Mouse (Mus musculus) stomach, embryonic 15.5 days (tissue): ENCODE results near the gene Slc6a19. TPM values are rescaled to one million over a fixed set of nuclear protein-coding genes. Genes with fewer than 3 reads are reported as not detected.

Experiments
- ATAC-seq: fragments of 200-750 bp; cut with Nextera tagmentation; 2 replicates; pipeline ENCODE4 v1.8.0; 2017; ENCODE audit warnings: low read depth, moderate number of reproducible peaks, moderate TSS enrichment; ENCODE audit not compliant: insufficient read depth, low FRiP score
- H3K27ac ChIP-seq: fragments of 300-500 bp; sonication (generic); 2 replicates; pipeline ENCODE4 v1.5.1; 2015; ENCODE audit warnings: mild to moderate bottlenecking, inconsistent platforms
- H3K27me3 ChIP-seq: fragments of 300-500 bp; sonication (generic); replicated peaks from 2 replicates; pipeline ENCODE4 v1.6.1; 2015; ENCODE audit warnings: inconsistent platforms
- H3K36me3 ChIP-seq: fragments of 300-500 bp; sonication (generic); 2 replicates; pipeline ENCODE4 v1.6.1; 2015; ENCODE audit warnings: inconsistent platforms
- H3K4me1 ChIP-seq: fragments of 300-500 bp; sonication (generic); 2 replicates; pipeline ENCODE4 v1.6.1; 2015; ENCODE audit warnings: inconsistent platforms
- H3K4me2 ChIP-seq: fragments of 300-500 bp; sonication (generic); 2 replicates; pipeline ENCODE4 v1.6.1; 2015; ENCODE audit warnings: mild to moderate bottlenecking, inconsistent platforms
- H3K4me3 ChIP-seq: fragments of 300-500 bp; sonication (generic); replicated peaks from 2 replicates; pipeline ENCODE4 v1.5.1; 2015; ENCODE audit warnings: inconsistent platforms
- H3K9ac ChIP-seq: fragments of 300-500 bp; sonication (generic); 2 replicates; pipeline ENCODE4 v1.6.1; 2015; ENCODE audit warnings: inconsistent platforms
- H3K9me3 ChIP-seq: fragments of 300-500 bp; sonication (generic); 2 replicates; pipeline ENCODE4 v1.6.1; 2016; ENCODE audit warnings: inconsistent platforms
- WGBS: fragments of 180-500 bp; shearing (Covaris S2); methylation state at CpG from one replicate; pipeline ENCODE4 v1.1.7; 2015; 5-methylcytosine and 5-hydroxymethylcytosine counted together
- polyA plus RNA-seq: library from polyadenylated mRNA; unstranded; fragments of >200 nt; fragmentation: Nextera tagmentation; extraction: Ambion mirVana; gene quantifications from 2 replicates; pipeline ENCODE4 v1.2.1, GENCODE M21; 2015

Slc6a19 gene
- polyA plus RNA-seq, 1 experiment from 2014 or later = 1.9 TPM

DNA sequence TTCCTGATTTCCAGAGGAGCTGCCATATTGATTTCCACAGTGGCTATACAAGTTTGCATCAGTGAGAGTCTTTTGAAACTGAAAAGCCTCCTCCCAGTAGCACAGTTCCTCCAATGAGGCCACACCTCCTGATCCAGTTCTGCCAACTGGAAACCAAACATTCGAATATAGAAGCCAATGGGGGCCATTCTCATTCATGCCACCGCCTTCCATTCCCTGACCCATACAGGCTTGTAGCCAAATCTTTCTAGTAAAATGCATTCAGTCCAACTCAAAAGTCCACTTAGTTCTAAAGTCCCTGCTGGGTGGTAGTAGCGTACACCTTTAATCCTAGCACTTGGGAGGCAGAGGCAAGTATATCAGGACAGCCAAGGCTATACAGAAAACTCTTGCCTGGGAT, 51.4 kb downstream of the Slc6a19 start:
- Histone ChIP-seq H3K4me2 (no peak overlapping the region), H3K27ac (no peak overlapping the region), H3K4me3 (no peak overlapping the region), H3K27me3 (no peaks in the 10 kb centered on the region), H3K9me3 (no peaks in the 10 kb centered on the region), H3K9ac (no peak overlapping the region), H3K36me3 (peaks cover 1% of the 10 kb centered on the region; the same call in 1 of the 2 replicates), H3K4me1 (no peaks in the 10 kb centered on the region)
- 77% methylated on average over 3 of the region's 3 CpGs for WGBS
- no peak for ATAC-seq

DNA sequence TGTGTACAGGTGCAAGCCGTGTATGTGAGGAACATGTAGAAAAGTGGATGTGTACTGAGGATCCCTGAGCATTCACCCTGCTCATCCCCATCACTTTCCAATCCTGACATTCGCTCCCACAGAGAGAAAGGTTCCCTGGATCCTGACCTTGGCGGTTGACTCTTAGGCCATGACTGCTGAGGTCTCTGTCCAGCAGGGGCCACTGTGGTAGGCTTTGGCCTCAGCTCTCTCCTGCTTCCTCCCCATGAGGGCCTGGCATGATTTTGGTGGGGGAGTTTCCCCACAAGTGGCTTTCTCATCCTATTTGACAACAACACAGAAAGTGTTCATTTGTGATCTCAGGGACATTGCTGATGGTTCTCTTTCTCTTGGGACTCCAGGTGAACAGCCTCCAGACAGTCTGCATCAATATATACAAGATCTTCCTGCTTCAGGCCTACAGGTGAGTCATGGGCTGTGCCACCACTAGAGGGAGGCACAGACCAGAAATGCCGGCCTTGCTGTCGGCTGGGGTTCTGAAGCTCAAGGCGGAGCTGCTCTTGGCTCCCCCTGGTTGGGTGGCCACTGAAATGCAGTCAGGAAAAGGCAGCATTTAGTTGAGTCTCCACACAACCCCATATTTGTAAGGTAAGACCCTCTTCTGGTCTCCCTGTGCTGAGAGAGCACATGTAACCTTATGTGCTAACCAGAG, 58.1 kb downstream of the Slc6a19 start:
- 35% methylated on average over 6 of the region's 6 CpGs for WGBS
- Histone ChIP-seq H3K4me3 (no peak overlapping the region), H3K4me1 (no peaks in the 10 kb centered on the region), H3K9ac (no peak overlapping the region), H3K4me2 (no peak overlapping the region), H3K27me3 (no peaks in the 10 kb centered on the region), H3K36me3 (peaks cover 3% of the 10 kb centered on the region; the same call in 1 of the 2 replicates), H3K9me3 (no peaks in the 10 kb centered on the region), H3K27ac (no peak overlapping the region)
- no peak; the same call in 1 of the 2 replicates for ATAC-seq

DNA sequence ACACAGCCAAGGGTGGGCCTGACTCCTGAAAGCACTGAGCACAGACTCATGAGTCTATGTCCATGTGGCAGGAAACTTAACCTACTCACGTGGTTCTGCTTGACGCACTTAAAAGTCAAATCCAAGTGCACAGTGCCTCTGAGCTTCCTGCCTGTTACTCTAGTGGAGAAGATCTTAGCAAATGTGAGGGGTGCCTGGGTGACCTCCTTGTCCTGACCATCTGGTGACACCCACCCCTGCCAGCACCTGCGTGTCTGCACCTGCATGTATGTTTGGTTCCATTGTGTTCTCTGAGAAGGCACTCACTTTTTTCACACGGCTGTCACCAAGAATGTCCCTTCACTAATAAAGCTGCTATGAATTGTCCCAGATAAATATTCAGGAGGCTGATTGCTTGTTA, 63.4 kb downstream of the Slc6a19 start:
- Histone ChIP-seq H3K36me3 (no peaks in the 10 kb centered on the region), H3K27ac (no peak overlapping the region), H3K4me1 (no peaks in the 10 kb centered on the region), H3K9me3 (no peaks in the 10 kb centered on the region), H3K4me3 (no peak overlapping the region), H3K4me2 (no peak overlapping the region), H3K27me3 (no peaks in the 10 kb centered on the region), H3K9ac (no peak overlapping the region)
- no peak for ATAC-seq
- WGBS = 83% methylated on average over 4 of the region's 4 CpGs

DNA sequence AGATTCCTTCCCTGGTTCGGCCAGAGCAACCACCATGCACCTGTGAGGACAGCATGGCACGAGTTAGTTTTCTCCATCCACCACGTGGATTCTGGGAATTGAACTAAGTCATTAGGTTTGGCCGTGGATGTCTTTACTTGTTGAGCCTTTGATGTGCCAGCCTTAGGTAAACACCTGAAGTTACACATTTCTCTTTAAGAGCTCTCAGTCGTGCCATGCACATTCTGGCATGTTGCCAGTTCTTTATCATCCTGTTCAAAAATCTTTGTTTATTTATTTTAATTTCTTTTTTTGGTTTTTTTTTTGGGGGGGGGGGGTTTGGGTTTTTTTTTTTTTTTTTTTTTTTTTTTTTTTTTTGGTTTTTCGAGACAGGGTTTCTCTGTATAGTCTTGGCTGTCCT, 66.8 kb downstream of the Slc6a19 start:
- no peaks in the 10 kb centered on the region for H3K36me3 ChIP-seq
- no peak overlapping the region for H3K4me2 ChIP-seq
- H3K9me3 ChIP-seq = no peaks in the 10 kb centered on the region
- no peaks in the 10 kb centered on the region for H3K4me1 ChIP-seq
- H3K27ac ChIP-seq = no peak overlapping the region
- H3K27me3 ChIP-seq = no peaks in the 10 kb centered on the region
- no peak for ATAC-seq
- WGBS = 57% methylated on average over 5 of the region's 6 CpGs
- H3K9ac ChIP-seq = no peak overlapping the region
- H3K4me3 ChIP-seq = no peak overlapping the region

DNA sequence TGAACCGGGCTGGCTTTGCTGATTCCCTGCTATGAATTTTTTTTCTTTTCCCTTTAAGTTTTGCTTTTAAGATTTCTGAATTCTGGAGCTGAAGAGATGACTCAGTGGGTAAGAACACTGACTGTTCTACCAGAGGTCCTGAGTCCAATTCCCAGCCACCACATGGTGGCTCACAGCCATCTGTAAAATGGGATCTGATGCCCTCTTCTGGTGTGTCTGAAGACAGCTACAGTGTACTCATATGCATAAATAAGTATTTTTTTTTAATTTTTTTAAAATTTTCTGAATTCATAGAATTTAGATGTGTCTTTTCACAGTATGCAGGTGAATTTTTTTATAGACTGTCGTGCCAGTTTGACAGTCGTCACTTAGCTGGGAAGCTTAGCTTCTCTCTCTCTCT, 72.8 kb downstream of the Slc6a19 start:
- Histone ChIP-seq H3K27me3 (no peaks in the 10 kb centered on the region), H3K27ac (no peak overlapping the region)

More for the DNA sequence above, 72.8 kb downstream of the Slc6a19 start:
- H3K9me3 ChIP-seq = no peaks in the 10 kb centered on the region
- H3K4me3 ChIP-seq = no peak overlapping the region
- no peak overlapping the region for H3K4me2 ChIP-seq
- no peak for ATAC-seq
- peaks cover 12% of the 10 kb centered on the region for H3K4me1 ChIP-seq
- H3K36me3 ChIP-seq = no peaks in the 10 kb centered on the region
- 90% methylated on average over 3 of the region's 3 CpGs for WGBS
- H3K9ac ChIP-seq = no peak overlapping the region

Other genes with a start within 250 kb of the Slc6a19 start
- gene Lpcat1, start 237.7 kb downstream of the Slc6a19 start, polyA plus RNA-seq = 26.8 and 33.6 TPM in 2 replicates
- 0.08 and 0.12 TPM in 2 replicates for gene Slc6a3, start 168.1 kb downstream of the Slc6a19 start, polyA plus RNA-seq
- 148 and 151 TPM in 2 replicates for gene Clptm1l, start 100.9 kb downstream of the Slc6a19 start, polyA plus RNA-seq
- gene Tert, start 78.0 kb downstream of the Slc6a19 start, polyA plus RNA-seq = 3.7 and 6.6 TPM in 2 replicates
- gene Slc6a18, start 26.8 kb downstream of the Slc6a19 start, polyA plus RNA-seq = not detected in 2 replicates
- gene Slc12a7, start 28.2 kb upstream of the Slc6a19 start, polyA plus RNA-seq = 17.5 and 19.4 TPM in 2 replicates
- gene Nkd2, start 142.8 kb upstream of the Slc6a19 start, polyA plus RNA-seq = 4.1 and 4.2 TPM in 2 replicates
- gene Trip13, start 232.9 kb upstream of the Slc6a19 start, polyA plus RNA-seq = 32.8 and 35.9 TPM in 2 replicates
- gene Brd9, start 232.9 kb upstream of the Slc6a19 start, polyA plus RNA-seq = 41.7 and 43.9 TPM in 2 replicates